Mouse (Mus musculus) spleen, postnatal 10 days (tissue): Measurements from ENCODE around the gene Rgs7.

Experiments used
- DNase-seq, 2 experiments: peaks; one replicate each; pipeline ENCODE4 v3.0.0; 2021 to 2022; ENCODE audit warnings: low spot score in 2 of 2

Gene Rgs7

GRCm38 (mm10) chr1:175307604-175308003 lies 184.7 kb downstream of the Rgs7 start:
- no peak for DNase-seq

GRCm38 (mm10) chr1:175300895-175301294 lies 191.4 kb downstream of the Rgs7 start:
- DNase-seq = no peak

- no peak for DNase-seq
These were observed 191.9 kb downstream of the Rgs7 start for GRCm38 (mm10) chr1:175300404-175300803.

GRCm38 (mm10) chr1:175299603-175300397 lies 192.5 kb downstream of the Rgs7 start:
- no peak for DNase-seq

GRCm38 (mm10) chr1:175296906-175297305 lies 195.4 kb downstream of the Rgs7 start:
- DNase-seq = no peak

GRCm38 (mm10) chr1:175290072-175290471 lies 202.2 kb downstream of the Rgs7 start:
- DNase-seq = no peak

- no peak for DNase-seq
These were observed 230.0 kb downstream of the Rgs7 start for GRCm38 (mm10) chr1:175262341-175262740.

GRCm38 (mm10) chr1:175259374-175259773 lies 232.9 kb downstream of the Rgs7 start:
- DNase-seq = no peak

- DNase-seq = no peak
These were observed 237.1 kb downstream of the Rgs7 start for GRCm38 (mm10) chr1:175255224-175255623.

GRCm38 (mm10) chr1:175254724-175255123 lies 237.6 kb downstream of the Rgs7 start:
- DNase-seq = no peak

- no peak for DNase-seq
These were observed 250.2 kb downstream of the Rgs7 start for GRCm38 (mm10) chr1:175242135-175242534.

GRCm38 (mm10) chr1:175240137-175240536 lies 252.2 kb downstream of the Rgs7 start:
- no peak for DNase-seq

GRCm38 (mm10) chr1:175221593-175222500 lies 270.5 kb downstream of the Rgs7 start:
- DNase-seq = no peak

GRCm38 (mm10) chr1:175219563-175219962 lies 272.7 kb downstream of the Rgs7 start:
- no peak for DNase-seq

- no peak for DNase-seq
These were observed 285.3 kb downstream of the Rgs7 start for GRCm38 (mm10) chr1:175207004-175207403.

- DNase-seq = no peak
These were observed 286.7 kb downstream of the Rgs7 start for GRCm38 (mm10) chr1:175205633-175206032.

GRCm38 (mm10) chr1:175203544-175203943 lies 288.8 kb downstream of the Rgs7 start:
- no peak for DNase-seq

GRCm38 (mm10) chr1:175202902-175203301 lies 289.4 kb downstream of the Rgs7 start:
- DNase-seq = no peak

- DNase-seq = no peak
These were observed 293.4 kb downstream of the Rgs7 start for GRCm38 (mm10) chr1:175198881-175199280.

GRCm38 (mm10) chr1:175195806-175196205 lies 296.5 kb downstream of the Rgs7 start:
- DNase-seq = no peak

GRCm38 (mm10) chr1:175188186-175188585 lies 304.1 kb downstream of the Rgs7 start:
- no peak for DNase-seq

- no peak for DNase-seq
These were observed 307.1 kb downstream of the Rgs7 start for GRCm38 (mm10) chr1:175185211-175185610.

GRCm38 (mm10) chr1:175184736-175185135 lies 307.6 kb downstream of the Rgs7 start:
- DNase-seq = no peak
